Mouse (Mus musculus) liver, embryonic 12.5 days (tissue): ENCODE measurements around the gene Nol4l. TPM values are rescaled to one million over a fixed set of nuclear protein-coding genes. Genes with fewer than 3 reads are reported as not detected.
A peak's percentile ranks its signal among the peaks of the same experiment; 100 is the strongest.

ENCODE experiments used
- ATAC-seq: fragments of 200-750 bp; cut with Nextera tagmentation; 2 replicates; pipeline ENCODE4 v1.8.0; 2017; ENCODE audit warnings: moderate number of reproducible peaks, mild to moderate bottlenecking, moderate library complexity
- H3K27ac ChIP-seq: fragments of 300-500 bp; sonication (generic); 2 replicates; pipeline ENCODE4 v1.5.1; 2016; ENCODE audit warnings: mild to moderate bottlenecking
- H3K27me3 ChIP-seq: fragments of 300-500 bp; sonication (generic); replicated peaks from 2 replicates; pipeline ENCODE4 v1.6.1; 2016; ENCODE audit warnings: mild to moderate bottlenecking, moderate library complexity
- H3K36me3 ChIP-seq: fragments of 300-500 bp; sonication (generic); 2 replicates; pipeline ENCODE4 v1.6.1; 2016; ENCODE audit warnings: mild to moderate bottlenecking, moderate library complexity
- H3K4me1 ChIP-seq: fragments of 300-500 bp; sonication (generic); 2 replicates; pipeline ENCODE4 v1.6.1; 2016
- H3K4me2 ChIP-seq: fragments of 300-500 bp; sonication (generic); 2 replicates; pipeline ENCODE4 v1.6.1; 2016; ENCODE audit warnings: mild to moderate bottlenecking, moderate library complexity
- H3K4me3 ChIP-seq: fragments of 300-500 bp; sonication (generic); 2 replicates; pipeline ENCODE4 v1.5.1; 2016; ENCODE audit warnings: mild to moderate bottlenecking, moderate library complexity
- H3K9ac ChIP-seq: fragments of 300-500 bp; sonication (generic); 2 replicates; pipeline ENCODE4 v1.6.1; 2016; ENCODE audit warnings: mild to moderate bottlenecking, moderate library complexity
- H3K9me3 ChIP-seq: fragments of 300-500 bp; sonication (generic); replicated peaks from 2 replicates; pipeline ENCODE4 v1.6.1; 2016; ENCODE audit warnings: mild to moderate bottlenecking, moderate library complexity
- WGBS: fragments of 180-500 bp; shearing (Covaris S2); methylation state at CpG from one replicate; pipeline ENCODE4 v1.1.7; 2016; ENCODE audit not compliant: insufficient replicate concordance; 5-methylcytosine and 5-hydroxymethylcytosine counted together
- polyA plus RNA-seq: library from polyadenylated mRNA; unstranded; fragments of >200 nt; fragmentation: Nextera tagmentation; extraction: Ambion mirVana; gene quantifications from 2 replicates; pipeline ENCODE4 v1.2.1, GENCODE M21; 2016

Nol4l gene
- polyA plus RNA-seq, 1 experiment from 2014 or later, result 9.3 TPM

DNA sequence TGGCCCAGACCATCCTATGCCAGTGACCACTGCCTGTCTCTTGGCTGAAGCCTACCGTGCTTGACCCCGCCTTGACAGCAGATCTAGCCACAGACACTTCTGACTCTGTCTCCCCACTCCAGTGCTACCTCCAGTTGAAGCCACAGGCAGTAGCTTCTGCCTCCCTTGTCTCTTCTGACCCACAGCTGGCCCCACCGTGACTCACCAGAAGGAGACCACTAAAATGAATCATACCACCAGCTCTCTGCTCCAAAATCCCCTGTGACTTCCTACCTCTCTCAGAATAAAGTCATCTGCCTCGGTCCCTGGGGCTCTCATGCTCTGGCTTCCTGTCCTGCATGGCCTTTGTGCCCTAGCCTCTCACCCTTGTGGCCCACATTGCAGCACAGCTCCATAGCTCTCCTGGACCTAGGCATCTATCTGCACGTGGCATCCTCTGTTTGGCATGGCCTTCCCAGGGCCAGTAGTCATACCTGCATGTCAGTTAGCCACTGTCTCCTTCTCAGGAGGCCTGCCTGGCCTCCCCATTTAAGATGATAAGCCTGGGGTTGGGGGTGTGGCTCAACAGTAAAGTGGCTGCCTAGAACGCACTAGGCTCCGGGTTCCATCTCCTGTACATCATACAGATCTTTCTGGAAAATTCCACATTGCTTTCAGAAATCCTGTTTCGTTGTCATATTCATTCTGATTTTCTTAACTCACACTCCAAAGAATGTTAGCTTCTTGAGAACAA lies 13.3 kb upstream of the Nol4l start:
- H3K9me3 ChIP-seq, result no peaks in the 10 kb centered on the region
- H3K4me3 ChIP-seq, result peak overlapping the region; percentile 8; the same call in 1 of the 2 replicates
- H3K9ac ChIP-seq, result peak overlapping the region; percentile 55
- H3K36me3 ChIP-seq, result no peaks in the 10 kb centered on the region
- peaks cover 69% of the 10 kb centered on the region for H3K4me1 ChIP-seq
- peak overlapping the region; percentile 86 for H3K27ac ChIP-seq
- H3K4me2 ChIP-seq, result peak overlapping the region; percentile 56
- H3K27me3 ChIP-seq, result no peaks in the 10 kb centered on the region; the same call in 1 of the 2 replicates
- WGBS, result 31% methylated on average over 8 of the region's 8 CpGs
- ATAC-seq, result peak; percentile 74

DNA sequence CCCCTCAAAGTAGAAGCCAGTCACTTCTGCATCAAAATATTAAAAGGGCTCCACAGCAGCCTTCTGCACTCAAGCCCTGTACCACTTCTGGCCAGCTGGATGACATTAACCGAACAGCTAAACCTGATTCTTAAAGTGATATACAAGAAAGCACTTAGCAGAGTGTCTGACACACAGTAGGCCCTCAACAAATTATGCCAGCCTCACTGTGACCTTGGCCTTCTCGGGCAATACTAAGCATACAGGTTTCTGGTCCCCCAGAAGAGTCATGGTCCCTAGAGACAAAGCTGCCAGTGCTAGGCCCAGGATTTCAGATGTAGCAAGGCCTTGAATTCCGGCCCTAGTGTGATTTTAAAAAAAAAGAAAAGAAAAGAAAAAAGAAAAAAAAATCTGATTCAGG lies 9.1 kb upstream of the Nol4l start:
- H3K4me1 ChIP-seq, result peaks cover 41% of the 10 kb centered on the region
- H3K9me3 ChIP-seq, result 0 out of 2 replicates have a peak, but pooled peaks cover 2% of the 10 kb centered on the region
- WGBS, result 86% methylated on average over 3 of the region's 3 CpGs
- no peak for ATAC-seq
- no peak overlapping the region for H3K4me2 ChIP-seq
- H3K27me3 ChIP-seq, result no peaks in the 10 kb centered on the region; the same call in none of the 2 replicates
- H3K9ac ChIP-seq, result no peak overlapping the region
- H3K27ac ChIP-seq, result no peak overlapping the region
- no peaks in the 10 kb centered on the region for H3K36me3 ChIP-seq
- H3K4me3 ChIP-seq, result no peak overlapping the region

DNA sequence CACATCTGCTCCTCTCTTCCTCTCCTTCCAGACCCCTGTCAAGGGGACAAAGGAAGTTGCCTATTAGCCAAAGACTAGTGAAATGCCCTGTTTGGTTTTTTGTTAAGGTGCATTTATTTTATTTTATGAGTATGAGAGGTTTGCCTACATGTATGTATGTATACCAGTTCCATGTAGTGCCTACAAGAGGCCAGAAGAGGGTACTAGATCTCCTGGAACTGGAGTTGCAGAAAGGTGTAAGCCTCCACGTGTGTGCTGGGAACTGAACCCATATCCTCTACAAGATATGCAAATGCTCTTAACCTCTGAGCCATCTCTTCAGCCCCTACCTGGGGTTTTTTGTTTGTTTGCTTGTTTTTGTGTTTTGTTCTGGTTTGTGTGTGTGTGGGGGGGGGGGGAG lies 4.2 kb upstream of the Nol4l start:
- WGBS, result 71% methylated on average over 1 of the region's 1 CpGs
- ATAC-seq, result no peak

DNA sequence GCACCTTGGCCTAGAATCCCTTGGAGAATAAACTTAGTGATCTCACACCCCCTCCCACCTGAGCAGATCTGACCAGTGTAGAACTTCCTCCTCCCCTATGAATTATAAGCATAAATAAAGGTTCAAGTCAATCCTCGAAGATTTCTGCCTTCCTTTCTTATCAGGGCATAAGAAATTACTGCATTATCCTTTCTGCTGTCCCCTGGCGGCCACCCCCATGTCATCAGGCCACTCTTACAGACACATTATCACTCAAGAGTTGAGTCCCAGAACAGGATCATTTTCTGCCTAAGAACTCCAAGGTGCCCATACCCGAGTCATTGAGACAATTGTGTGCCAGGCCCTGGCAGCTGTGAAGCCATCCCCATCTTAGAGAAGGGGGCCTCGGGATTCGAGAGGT lies 1.2 kb upstream of the Nol4l start:
- WGBS, result 39% methylated on average over 5 of the region's 5 CpGs
- H3K27ac ChIP-seq, result 0 out of 2 replicates have a peak overlapping the region, but pooled peaks have one; percentile 91
- no peak for ATAC-seq
- no peak overlapping the region for H3K4me3 ChIP-seq
- H3K36me3 ChIP-seq, result no peaks in the 10 kb centered on the region
- peaks cover 13% of the 10 kb centered on the region for H3K27me3 ChIP-seq
- H3K9ac ChIP-seq, result 0 out of 2 replicates have a peak overlapping the region, but pooled peaks have one; percentile 94
- peak overlapping the region; percentile 100; the same call in 1 of the 2 replicates for H3K4me2 ChIP-seq
- H3K4me1 ChIP-seq, result peaks cover 70% of the 10 kb centered on the region
- H3K9me3 ChIP-seq, result 0 out of 2 replicates have a peak, but pooled peaks cover 4% of the 10 kb centered on the region

More for the DNA sequence above, 4.2 kb upstream of the Nol4l start:
- H3K27me3 ChIP-seq, result peaks cover 13% of the 10 kb centered on the region
- H3K4me1 ChIP-seq, result peaks cover 41% of the 10 kb centered on the region
- no peak overlapping the region for H3K27ac ChIP-seq
- H3K9ac ChIP-seq, result no peak overlapping the region
- H3K36me3 ChIP-seq, result no peaks in the 10 kb centered on the region
- H3K4me3 ChIP-seq, result no peak overlapping the region
- H3K9me3 ChIP-seq, result 0 out of 2 replicates have a peak, but pooled peaks cover 4% of the 10 kb centered on the region
- no peak overlapping the region for H3K4me2 ChIP-seq

GRCm38 (mm10) chr2:153529365-153529781 lies 398 bp downstream of the Nol4l start:
- H3K9me3 ChIP-seq, result 0 out of 2 replicates have a peak, but pooled peaks cover 4% of the 10 kb centered on the region
- peak overlapping the region; percentile 94 for H3K9ac ChIP-seq
- peaks cover 13% of the 10 kb centered on the region for H3K27me3 ChIP-seq
- H3K4me3 ChIP-seq, result peak overlapping the region; percentile 91
- no peaks in the 10 kb centered on the region for H3K36me3 ChIP-seq
- H3K4me2 ChIP-seq, result peak overlapping the region; percentile 100
- WGBS, result under 1% methylated on average over 53 of the region's 53 CpGs
- peak overlapping the region; percentile 91 for H3K27ac ChIP-seq
- H3K4me1 ChIP-seq, result peaks cover 75% of the 10 kb centered on the region
- no peak for ATAC-seq

- H3K4me3 ChIP-seq, result peak overlapping the region; percentile 91
- peak overlapping the region; percentile 94 for H3K9ac ChIP-seq
- peaks cover 78% of the 10 kb centered on the region for H3K4me1 ChIP-seq
- H3K36me3 ChIP-seq, result no peaks in the 10 kb centered on the region
- H3K27me3 ChIP-seq, result peaks cover 13% of the 10 kb centered on the region
- WGBS, result under 1% methylated on average over 39 of the region's 70 CpGs
- H3K4me2 ChIP-seq, result peak overlapping the region; percentile 100
- ATAC-seq, result peak; percentile 13
- H3K27ac ChIP-seq, result peak overlapping the region; percentile 91
- 0 out of 2 replicates have a peak, but pooled peaks cover under 1% of the 10 kb centered on the region for H3K9me3 ChIP-seq
These were observed 1.0 kb downstream of the Nol4l start for GRCm38 (mm10) chr2:153528571-153529364.

DNA sequence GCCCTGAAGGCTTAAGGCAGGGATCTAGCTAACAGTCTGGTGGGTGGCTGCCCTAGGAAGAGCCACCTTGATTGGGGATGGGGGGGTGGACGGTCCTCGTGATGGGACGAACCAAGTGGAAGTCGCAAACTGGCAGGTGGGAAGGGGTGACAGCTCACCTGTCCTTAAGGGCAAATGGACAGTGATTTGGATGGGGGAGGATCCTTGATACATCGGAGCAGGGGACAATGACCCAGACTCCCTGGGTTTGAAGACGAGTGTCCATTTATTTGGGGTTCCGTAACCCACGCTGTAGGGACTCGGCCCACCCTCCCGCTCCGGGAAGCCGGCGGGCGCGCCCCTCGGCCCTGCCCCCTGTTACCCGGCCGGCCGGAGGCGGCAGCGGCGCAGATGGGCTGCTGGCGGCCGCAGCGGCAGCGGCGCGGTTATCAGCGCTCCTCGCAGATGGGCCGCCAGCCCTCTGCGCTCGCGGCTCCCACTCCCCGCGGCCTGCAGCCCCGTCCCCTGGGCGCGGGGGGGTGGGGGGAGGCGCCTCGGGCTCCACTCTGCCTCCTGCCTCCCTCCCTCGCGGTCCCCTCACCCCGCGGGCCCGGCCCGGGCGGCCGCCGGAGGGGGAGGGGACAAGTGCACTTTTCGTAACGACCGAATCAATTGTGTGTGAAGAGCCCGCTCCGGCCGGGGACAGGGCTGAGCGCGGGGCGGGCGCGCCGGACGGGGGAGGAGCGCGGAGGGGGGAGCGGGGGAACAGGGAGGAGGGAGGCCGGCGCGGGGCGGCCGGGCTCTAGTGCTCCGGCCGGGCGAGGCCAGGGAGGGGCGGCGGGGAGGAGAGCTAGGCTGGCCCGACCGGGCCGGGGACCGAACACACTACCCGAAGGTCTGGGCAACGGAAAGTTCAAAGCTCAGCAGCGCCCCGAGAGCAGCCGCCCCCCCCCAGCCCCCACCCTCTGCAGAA lies 1.9 kb downstream of the Nol4l start:
- WGBS, result under 1% methylated on average over 64 of the region's 85 CpGs
- peaks cover 87% of the 10 kb centered on the region for H3K4me1 ChIP-seq
- peak overlapping the region; percentile 91 for H3K27ac ChIP-seq

DNA sequence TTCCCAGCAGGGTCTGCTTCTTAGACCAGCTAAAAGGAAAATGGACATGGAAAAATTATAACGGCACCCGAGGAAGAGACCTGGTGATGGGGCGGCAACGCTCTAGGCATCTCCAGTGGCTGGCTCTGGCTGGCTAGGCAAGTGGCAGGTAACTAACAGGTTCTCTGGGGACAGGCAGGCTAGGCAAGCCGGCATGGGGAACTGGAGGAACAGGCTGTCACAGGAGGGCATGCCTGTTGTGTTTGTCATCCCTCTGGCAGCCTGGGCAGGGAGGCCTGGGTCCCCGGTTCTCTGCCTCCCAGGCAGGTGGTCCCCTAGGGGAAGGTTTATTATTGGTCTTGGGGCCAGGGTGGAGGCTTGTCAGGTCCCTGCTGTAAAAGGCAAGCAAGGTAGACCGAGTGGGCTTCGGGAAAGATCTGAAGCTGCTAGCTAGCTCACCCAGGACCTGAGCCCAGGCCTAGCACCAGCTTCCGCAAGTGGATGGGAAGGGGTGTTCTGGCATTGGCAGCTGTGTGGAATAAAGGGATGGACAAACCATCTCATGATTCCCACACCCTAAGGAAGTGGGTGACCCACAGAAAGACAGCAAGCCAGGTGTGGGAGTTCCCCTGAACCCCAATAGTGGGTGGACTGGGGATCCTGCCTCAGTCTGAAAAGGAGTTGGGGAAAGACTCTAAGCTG lies 2.8 kb downstream of the Nol4l start:
- peaks cover 88% of the 10 kb centered on the region for H3K4me1 ChIP-seq

More for the DNA sequence above, 1.9 kb downstream of the Nol4l start:
- peaks cover 4% of the 10 kb centered on the region; the same call in 1 of the 2 replicates for H3K36me3 ChIP-seq
- ATAC-seq, result peak; percentile 28
- no peaks in the 10 kb centered on the region for H3K9me3 ChIP-seq
- peak overlapping the region; percentile 94 for H3K9ac ChIP-seq
- H3K27me3 ChIP-seq, result peaks cover 13% of the 10 kb centered on the region
- H3K4me3 ChIP-seq, result peak overlapping the region; percentile 91
- peak overlapping the region; percentile 100 for H3K4me2 ChIP-seq

GRCm38 (mm10) chr2:153525906-153526311 lies 3.9 kb downstream of the Nol4l start:
- peak overlapping the region; percentile 94 for H3K9ac ChIP-seq
- peak overlapping the region; percentile 91 for H3K4me3 ChIP-seq

More for the DNA sequence above, 2.8 kb downstream of the Nol4l start:
- 58% methylated on average over 9 of the region's 9 CpGs for WGBS
- Histone ChIP-seq H3K4me3 (peak overlapping the region; percentile 91), H3K9me3 (no peaks in the 10 kb centered on the region), H3K4me2 (peak overlapping the region; percentile 100), H3K27ac (peak overlapping the region; percentile 91), H3K36me3 (peaks cover 5% of the 10 kb centered on the region; the same call in 1 of the 2 replicates), H3K27me3 (peaks cover 11% of the 10 kb centered on the region), H3K9ac (peak overlapping the region; percentile 94)
- ATAC-seq, result no peak

DNA sequence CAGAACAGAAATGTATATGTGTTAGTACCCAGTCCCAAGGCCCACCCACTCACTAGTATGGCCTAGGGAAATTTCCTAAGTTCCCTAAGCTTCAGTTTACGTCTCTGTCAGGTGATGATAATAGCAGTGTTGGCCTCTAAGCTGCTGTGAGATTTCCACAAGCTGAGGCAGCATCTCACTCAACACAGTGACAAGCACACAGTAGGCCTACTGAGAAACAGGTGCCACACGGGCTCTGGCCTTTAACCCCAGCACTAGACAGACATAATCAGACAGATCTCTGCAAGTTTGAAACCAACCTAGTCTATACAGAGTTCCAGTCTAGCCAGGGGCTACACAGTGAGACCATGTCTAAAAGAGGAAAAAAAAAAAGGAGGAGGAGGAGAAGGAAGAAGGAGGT lies 5.0 kb downstream of the Nol4l start:
- Histone ChIP-seq H3K4me2 (peak overlapping the region; percentile 100), H3K27ac (peak overlapping the region; percentile 91), H3K4me1 (peaks cover 94% of the 10 kb centered on the region), H3K9ac (peak overlapping the region; percentile 94), H3K36me3 (peaks cover 5% of the 10 kb centered on the region; the same call in 1 of the 2 replicates), H3K27me3 (no peaks in the 10 kb centered on the region), H3K9me3 (no peaks in the 10 kb centered on the region), H3K4me3 (no peak overlapping the region)
- no peak for ATAC-seq
- 41% methylated on average over 2 of the region's 2 CpGs for WGBS

More at GRCm38 (mm10) chr2:153525906-153526311, 3.9 kb downstream of the Nol4l start:
- no peaks in the 10 kb centered on the region; the same call in 1 of the 2 replicates for H3K27me3 ChIP-seq
- H3K27ac ChIP-seq, result peak overlapping the region; percentile 91
- H3K9me3 ChIP-seq, result no peaks in the 10 kb centered on the region
- H3K36me3 ChIP-seq, result peaks cover 5% of the 10 kb centered on the region; the same call in 1 of the 2 replicates
- H3K4me1 ChIP-seq, result peaks cover 94% of the 10 kb centered on the region
- peak overlapping the region; percentile 100 for H3K4me2 ChIP-seq
- WGBS, result 5% methylated on average over 10 of the region's 10 CpGs
- peak; percentile 87 for ATAC-seq
